8 mouse cellular contexts compared by ENCODE assay signal in the genomic region with DNA sequence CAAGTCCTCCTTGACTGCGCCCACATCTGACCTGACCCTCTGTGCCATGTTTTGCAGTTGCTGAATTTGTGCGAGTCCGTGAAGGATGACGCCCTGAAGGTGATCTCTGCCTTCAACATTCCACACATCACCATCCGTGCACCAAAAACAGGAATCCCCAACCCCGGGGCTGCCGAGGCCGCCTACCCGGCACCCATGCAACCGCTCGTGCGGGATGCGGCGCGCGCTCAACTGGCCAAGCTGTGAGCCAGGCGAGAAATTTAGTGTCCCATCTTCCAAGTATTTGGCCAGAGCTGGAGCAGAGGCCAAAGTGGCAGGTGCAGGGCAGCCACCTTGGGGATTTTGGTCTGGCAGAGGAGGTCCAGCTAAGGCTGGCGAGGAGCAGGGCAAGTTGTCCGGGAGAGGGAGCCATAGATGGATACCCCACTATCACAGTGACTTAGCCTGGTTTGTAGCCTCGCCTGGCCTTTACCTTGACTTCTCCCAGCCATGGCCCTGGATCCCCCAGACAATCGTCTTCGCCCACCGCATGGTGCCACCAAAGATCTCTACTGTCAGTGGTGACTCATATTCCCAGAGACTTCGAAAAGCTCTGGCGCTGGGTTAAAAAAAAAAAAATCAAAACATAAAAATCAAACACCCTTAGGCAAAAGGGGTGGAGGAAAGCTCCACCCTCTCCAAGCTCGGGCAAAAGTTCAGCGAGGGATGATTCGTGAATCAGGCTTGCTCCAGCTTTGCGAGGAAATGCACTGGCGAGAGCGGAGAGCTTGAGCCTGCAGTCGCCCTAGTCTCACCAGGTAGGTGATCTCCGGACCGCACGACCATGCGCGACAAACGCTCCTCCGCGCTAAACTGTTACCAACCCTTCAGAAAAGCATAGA. TPM values are rescaled to one million over a fixed set of nuclear protein-coding genes. Genes with fewer than 3 reads are reported as not detected.
DNase-seq lines count a peak whose midpoint lies in the region; ATAC-seq and TF ChIP-seq lines count a peak whose summit lies in the region.

No protein-coding gene starts in this region.

- peak overlapping the region; percentile 89 for H3K4me2 ChIP-seq in heart, postnatal 0 days (ENCODE audit: low read depth, low read length)

- peaks cover 22% of the 10 kb centered on the region for H3K4me1 ChIP-seq in spleen, adult 2 months (ENCODE audit: control insufficient read depth, insufficient read depth, insufficient read length)
- peaks cover 56% of the 10 kb centered on the region for H3K4me1 ChIP-seq in embryonic facial prominence, embryonic 10.5 days
- H3K4me1 ChIP-seq in heart, postnatal 0 days (ENCODE audit: control insufficient read depth, insufficient read depth) = peaks cover 30% of the 10 kb centered on the region
- H3K4me1 ChIP-seq in midbrain, embryonic 10.5 days = peaks cover 49% of the 10 kb centered on the region

- H3K27me3 ChIP-seq in spleen, adult 2 months (ENCODE audit: control insufficient read depth, insufficient read depth, low read length) = no peaks in the 10 kb centered on the region; the same call in none of the 2 replicates
- peaks cover 42% of the 10 kb centered on the region for H3K27me3 ChIP-seq in embryonic facial prominence, embryonic 10.5 days (replicated peaks; ENCODE audit: low read depth, poor library complexity, severe bottlenecking)
- H3K27me3 ChIP-seq in heart, postnatal 0 days (ENCODE audit: control insufficient read depth, insufficient read depth, low read length) = 0 out of 2 replicates have a peak, but pooled peaks cover 9% of the 10 kb centered on the region
- peaks cover 52% of the 10 kb centered on the region for H3K27me3 ChIP-seq in midbrain, embryonic 10.5 days (ENCODE audit: low read depth, poor library complexity, severe bottlenecking)

- peak in 1 of 2 experiments; percentile 21 for DNase-seq in spleen, adult 2 months (ENCODE audit: low read depth in 1 of 2, low spot score in 2 of 2)
- DNase-seq in spleen, postnatal 14 days (ENCODE audit: low spot score in 2 of 2) = no peak
- DNase-seq in embryonic facial prominence, embryonic 10.5 days (ENCODE audit: low spot score) = peak; percentile 50
- no peak for DNase-seq in heart, postnatal 0 days (ENCODE audit: low spot score)
- peak; percentile 50 to 61 for DNase-seq in kidney, postnatal 36 days
- peak; percentile 41 for DNase-seq in midbrain, embryonic 10.5 days (ENCODE audit: low spot score)
- DNase-seq in thymus, postnatal 10 days (ENCODE audit: low spot score in 2 of 2) = peak; percentile 13 to 22

- 4% methylated on average over 40 of the region's 40 CpGs for WGBS in spleen, adult 2 months
- WGBS in embryonic facial prominence, embryonic 10.5 days = 1% methylated on average over 40 of the region's 40 CpGs
- WGBS in heart, postnatal 0 days = 4% methylated on average over 40 of the region's 40 CpGs
- 2% methylated on average over 40 of the region's 40 CpGs for WGBS in midbrain, embryonic 10.5 days

- H3K9ac ChIP-seq in heart, postnatal 0 days (replicated peaks; ENCODE audit: low read depth, low read length) = no peak overlapping the region

- no peaks in the 10 kb centered on the region for H3K9me3 ChIP-seq in embryonic facial prominence, embryonic 10.5 days
- no peaks in the 10 kb centered on the region for H3K9me3 ChIP-seq in heart, postnatal 0 days (replicated peaks; ENCODE audit: control insufficient read depth, low read length)
- no peaks in the 10 kb centered on the region for H3K9me3 ChIP-seq in midbrain, embryonic 10.5 days (replicated peaks)

- no peak overlapping the region for H3K27ac ChIP-seq in spleen, adult 2 months (ENCODE audit: insufficient read depth, low read length)
- no peak overlapping the region; the same call in 1 of the 2 replicates for H3K27ac ChIP-seq in embryonic facial prominence, embryonic 10.5 days (replicated peaks)
- H3K27ac ChIP-seq in heart, postnatal 0 days (ENCODE audit: low read depth) = no peak overlapping the region
- peak overlapping the region; percentile 25; the same call in 1 of the 2 replicates for H3K27ac ChIP-seq in midbrain, embryonic 10.5 days (replicated peaks)

- H3K4me3 ChIP-seq in spleen, adult 2 months (ENCODE audit: extremely low read depth, insufficient read depth, insufficient read length) = peak overlapping the region; percentile 56; the same call in 1 of the 2 replicates
- peak overlapping the region; percentile 88 for H3K4me3 ChIP-seq in embryonic facial prominence, embryonic 10.5 days
- peak overlapping the region; percentile 67 for H3K4me3 ChIP-seq in heart, postnatal 0 days (ENCODE audit: low read depth, low read length)
- H3K4me3 ChIP-seq in midbrain, embryonic 10.5 days = peak overlapping the region; percentile 67

- TF ChIP-seq POLR2A in spleen, adult 2 months (IDR thresholded peaks at IDR 0.05; ENCODE audit: low read depth, low read length) = no peak

- ATAC-seq in heart, postnatal 0 days (ENCODE audit: insufficient read depth, low read depth) = no peak
- ATAC-seq in frontal cortex, adult (ENCODE audit: low TSS enrichment) = no peak

- H3K36me3 ChIP-seq in spleen, adult 2 months (ENCODE audit: control insufficient read depth, insufficient read depth, low read length) = no peaks in the 10 kb centered on the region
- no peaks in the 10 kb centered on the region for H3K36me3 ChIP-seq in embryonic facial prominence, embryonic 10.5 days (replicated peaks)
- H3K36me3 ChIP-seq in heart, postnatal 0 days (replicated peaks; ENCODE audit: control insufficient read depth, insufficient read depth, low read length) = no peaks in the 10 kb centered on the region
- H3K36me3 ChIP-seq in midbrain, embryonic 10.5 days = no peaks in the 10 kb centered on the region

- no peak for TF ChIP-seq EP300 in heart, postnatal 0 days (IDR thresholded peaks at IDR 0.05; ENCODE audit: low read depth)

- no peak for TF ChIP-seq CTCF in spleen, adult 2 months (IDR thresholded peaks at IDR 0.05; ENCODE audit: extremely low read depth, insufficient read depth, insufficient read length, insufficient replicate concordance)
- 0 out of 2 replicates have a peak, but pooled peaks have one; percentile 15 for TF ChIP-seq CTCF in heart, postnatal 0 days (IDR thresholded peaks at IDR 0.05; ENCODE audit: low read depth)

RNA-seq across cellular contexts. Expression of gene Bcl2l11, which starts 2.7 kb away (rescaled TPM):
- 21.6 and 22.1 TPM in 2 replicates for polyA plus RNA-seq in spleen, adult 2 months (2012; rRNA removed)
- polyA plus RNA-seq in embryonic facial prominence, embryonic 10.5 days (2016; fragmentation: Nextera tagmentation; extraction: Ambion mirVana) = 32.5 and 35.7 TPM in 2 replicates
- total RNA-seq in heart, postnatal 0 days (2014; rRNA removed; ENCODE audit: low replicate concordance) = 26.1 and 26.6 TPM in 2 replicates
- polyA plus RNA-seq in heart, postnatal 0 days (2015; fragmentation: Nextera tagmentation; extraction: Ambion mirVana) = 18.2 and 22.4 TPM in 2 replicates
- 25.0 and 25.1 TPM in 2 replicates for polyA plus RNA-seq in midbrain, embryonic 10.5 days (2016; fragmentation: Nextera tagmentation; extraction: Ambion mirVana)

Comparison
In these comparisons a context has a peak if more than half of its experiments do, and no peak if none do; other contexts are left out.
1. DNase-seq: peak in embryonic facial prominence, embryonic 10.5 days (single experiment), kidney, postnatal 36 days (2 of 2), midbrain, embryonic 10.5 days (single experiment) and thymus, postnatal 10 days (2 of 2); none in spleen, postnatal 14 days (0 of 2) and heart, postnatal 0 days (single experiment).
2. Peak in every context shown above with its lines, with median percentiles within 50 percentile points of each other: H3K4me3 ChIP-seq.